In the genomic region with DNA sequence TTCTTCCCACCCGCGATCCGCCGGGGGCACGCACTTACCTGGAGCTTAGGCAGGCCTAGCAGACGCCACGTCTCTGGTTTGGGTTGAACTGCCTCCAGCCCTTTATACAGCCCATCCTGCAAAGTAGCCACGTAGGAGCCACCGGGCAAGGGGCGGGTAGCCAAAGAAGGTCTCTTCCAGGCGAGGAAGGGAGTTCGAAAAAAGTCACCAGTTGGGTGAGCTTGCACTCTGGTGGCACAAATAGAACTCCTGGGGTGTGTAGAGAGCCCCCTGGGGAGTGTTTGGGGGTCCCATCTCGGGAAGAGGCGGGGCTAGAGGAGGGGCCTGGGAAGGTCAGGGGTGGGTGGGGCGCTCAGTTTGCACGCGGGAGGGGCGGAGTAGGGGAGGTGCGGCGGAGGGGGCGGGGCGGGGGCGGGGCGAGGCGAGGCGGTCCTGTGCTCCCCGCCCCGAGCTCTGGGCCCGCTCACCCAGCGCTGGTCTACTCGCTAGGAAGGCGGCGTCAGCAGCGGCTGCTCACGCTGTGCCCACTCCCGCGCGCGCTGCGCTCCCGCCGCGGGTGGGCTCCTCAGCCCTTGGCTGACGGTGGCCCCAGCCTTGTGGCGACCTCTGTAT, we compare ENCODE assay signal across 8 mouse cellular contexts. TPM values are rescaled to one million over a fixed set of nuclear protein-coding genes. Genes with fewer than 3 reads are reported as not detected.
DNase-seq lines count a peak whose midpoint lies in the region; ATAC-seq lines count a peak whose summit lies in the region.

A gene (plus strand): TSS at position 467 of the 612 bp plus-strand sequence.

- peak within 1 kb of the TSS; percentile 64 for H3K9ac ChIP-seq in hindbrain, embryonic 11.5 days (ENCODE audit: low read depth, low read length)

- H3K27me3 ChIP-seq in hindbrain, embryonic 11.5 days (ENCODE audit: control insufficient read depth, insufficient read depth, low read length), result no peaks in the 10 kb centered on the region

- H3K36me3 ChIP-seq in hindbrain, embryonic 11.5 days (ENCODE audit: control insufficient read depth, insufficient read depth, low read length), result no peaks in the 10 kb centered on the region

- peak within 1 kb of the TSS; percentile 99 for H3K4me2 ChIP-seq in hindbrain, embryonic 11.5 days (replicated peaks; ENCODE audit: low read depth, low read length)

- no peak within 1 kb of the TSS for H3K27ac ChIP-seq in hindbrain, embryonic 11.5 days (ENCODE audit: low read depth, low read length)

- 0% methylated on average over 29 of the region's 45 CpGs for WGBS in hindbrain, embryonic 11.5 days

- no peaks in the 10 kb centered on the region for H3K9me3 ChIP-seq in hindbrain, embryonic 11.5 days (ENCODE audit: control insufficient read depth, low read length)

- ATAC-seq in hindbrain, embryonic 11.5 days (ENCODE audit: low FRiP score), result peak; percentile 92
- ATAC-seq in activated CD4-positive, CD25-positive, alpha-beta regulatory T cell, adult 4 months, result no peak

- H3K4me3 ChIP-seq in hindbrain, embryonic 11.5 days (ENCODE audit: low read depth, low read length), result peak within 1 kb of the TSS; percentile 61

- DNase-seq in adrenal gland, adult 18-20 months (ENCODE audit: low spot score in 2 of 2), result peak; percentile 69
- DNase-seq in cerebellum, adult 9-10 months, result peak; percentile 64
- DNase-seq in frontal cortex, adult 2 months (ENCODE audit: extremely low spot score in 1 of 2, low spot score in 1 of 2), result peak in 1 of 2 experiments; percentile 34
- peak; percentile 73 for DNase-seq in hindbrain, embryonic 11.5 days (ENCODE audit: low spot score)
- peak; percentile 50 to 57 for DNase-seq in layer of hippocampus, postnatal 14 days (ENCODE audit: low spot score in 2 of 2)
- DNase-seq in lung, postnatal 14 days, result peak; percentile 74
- DNase-seq in right cerebral cortex, adult 18-20 months, result peak; percentile 33

- no peaks in the 10 kb centered on the region for H3K4me1 ChIP-seq in hindbrain, embryonic 11.5 days (replicated peaks; ENCODE audit: control insufficient read depth, insufficient read depth, low read length)

RNA-seq across cellular contexts. Expression of the gene that starts here (rescaled TPM):
- 10 to 100 TPM; 13.3 to 13.6 TPM for total RNA-seq in adrenal gland, adult 18-20 months (2021)
- 10.4 and 10.5 TPM in 2 replicates for polyA plus RNA-seq in frontal cortex, adult 2 months (2012; rRNA removed)
- polyA plus RNA-seq in hindbrain, embryonic 11.5 days (2014; fragmentation: Nextera tagmentation; extraction: Ambion mirVana), result 5.8 and 7.5 TPM in 2 replicates
- total RNA-seq in layer of hippocampus, postnatal 14 days (2021), result 100 to 1,000 TPM in 1 of 2 experiments, 10 to 100 TPM in 1; 98.0 to 101 TPM
- polyA plus RNA-seq in activated CD4-positive, CD25-positive, alpha-beta regulatory T cell, adult 4 months (2017; shearing (Covaris generic)), result not detected

Comparison
In these comparisons a context has a peak if more than half of its experiments do, and no peak if none do; other contexts are left out.
1. RNA of the gene that starts here (total RNA-seq): 98.0 to 101 TPM in layer of hippocampus, postnatal 14 days; 13.3 to 13.6 TPM in adrenal gland, adult 18-20 months; every median in the first group is over 4 times any median in the second.